Mouse (Mus musculus) intestine, postnatal 0 days (tissue): ENCODE measurements around the gene Gm21887. TPM values are rescaled to one million over a fixed set of nuclear protein-coding genes. Genes with fewer than 3 reads are reported as not detected.
"Not testable (repeated sequence)": the region's sequence is repeated elsewhere in the genome, so short reads cannot be mapped to it uniquely, and the experiment has no call there.

ENCODE experiments used
- ATAC-seq: fragments of 200-750 bp; cut with Nextera tagmentation; 2 replicates; pipeline ENCODE4 v1.8.0; 2017; ENCODE audit warnings: mild to moderate bottlenecking, moderate TSS enrichment, moderate library complexity
- H3K27ac ChIP-seq: fragments of 300-500 bp; sonication (generic); 2 replicates; pipeline ENCODE4 v1.5.1; 2014; ENCODE audit warnings: mild to moderate bottlenecking, low read depth, low read length, moderate library complexity
- H3K27me3 ChIP-seq: fragments of 300-500 bp; sonication (generic); replicated peaks from 2 replicates; pipeline ENCODE4 v1.6.1; 2014; ENCODE audit warnings: low read length, mixed read lengths; ENCODE audit not compliant: control insufficient read depth, insufficient read depth
- H3K36me3 ChIP-seq: fragments of 300-500 bp; sonication (generic); 2 replicates; pipeline ENCODE4 v1.6.1; 2014; ENCODE audit warnings: mild to moderate bottlenecking, moderate library complexity; ENCODE audit not compliant: control insufficient read depth, insufficient read depth
- H3K4me1 ChIP-seq: fragments of 300-500 bp; sonication (generic); replicated peaks from 2 replicates; pipeline ENCODE4 v1.6.1; 2014; ENCODE audit warnings: antibody characterized with exemption, low read length, mixed read lengths; ENCODE audit not compliant: control insufficient read depth, insufficient read depth
- H3K4me2 ChIP-seq: fragments of 300-500 bp; sonication (generic); replicated peaks from 2 replicates; pipeline ENCODE4 v1.6.1; 2014; ENCODE audit warnings: low read depth, mild to moderate bottlenecking, moderate library complexity
- H3K4me3 ChIP-seq: fragments of 300-500 bp; sonication (generic); 2 replicates; pipeline ENCODE4 v1.5.1; 2014; ENCODE audit warnings: low read depth, low read length
- H3K9ac ChIP-seq: fragments of 300-500 bp; sonication (generic); 2 replicates; pipeline ENCODE4 v1.6.1; 2014; ENCODE audit warnings: mild to moderate bottlenecking, low read depth, low read length
- H3K9me3 ChIP-seq: fragments of 300-500 bp; sonication (generic); 2 replicates; pipeline ENCODE4 v1.6.1; 2016; ENCODE audit warnings: mixed run types; ENCODE audit not compliant: control insufficient read depth
- WGBS: fragments of 180-500 bp; shearing (Covaris S2); extraction: QIAGEN DNeasy Blood & Tissue Kit; methylation state at CpG from one replicate; pipeline ENCODE4 v1.1.7; 2014; 5-methylcytosine and 5-hydroxymethylcytosine counted together
- polyA plus RNA-seq: library from polyadenylated mRNA; unstranded; fragments of >200 nt; fragmentation: Nextera tagmentation; extraction: Ambion mirVana; gene quantifications from 2 replicates; pipeline ENCODE4 v1.2.1, GENCODE M21; 2015

The Gm21887 gene
- polyA plus RNA-seq, 1 experiment from 2014 or later, result 66.4 TPM

- not testable (repeated sequence) for ATAC-seq, H3K27ac ChIP-seq
- 71% methylated on average over 33 of the region's 33 CpGs for WGBS
Observed at GRCm38 (mm10) chrX:169994011-169994865, 15.2 kb upstream of the Gm21887 start.

GRCm38 (mm10) chrX:169994866-169995711, 14.4 kb upstream of the Gm21887 start:
- peaks cover 36% of the 10 kb centered on the region for H3K9me3 ChIP-seq
- H3K9ac ChIP-seq, H3K4me3 ChIP-seq, H3K27ac ChIP-seq, ATAC-seq, H3K27me3 ChIP-seq, H3K4me1 ChIP-seq, H3K36me3 ChIP-seq, H3K4me2 ChIP-seq: not testable (repeated sequence)
- WGBS, result 44% methylated on average over 2 of the region's 2 CpGs

More at GRCm38 (mm10) chrX:169994011-169994865, 15.2 kb upstream of the Gm21887 start:
- not testable (repeated sequence) for H3K9ac ChIP-seq, H3K4me2 ChIP-seq, H3K4me1 ChIP-seq, H3K4me3 ChIP-seq, H3K27me3 ChIP-seq
- peaks cover 38% of the 10 kb centered on the region for H3K9me3 ChIP-seq
- H3K36me3 ChIP-seq, result peaks cover 14% of the 10 kb centered on the region; the same call in 1 of the 2 replicates

GRCm38 (mm10) chrX:169995909-169996521, 13.4 kb upstream of the Gm21887 start:
- not testable (repeated sequence) for H3K36me3 ChIP-seq, ATAC-seq, H3K27ac ChIP-seq, H3K4me2 ChIP-seq, H3K27me3 ChIP-seq, H3K4me3 ChIP-seq, H3K9ac ChIP-seq, H3K4me1 ChIP-seq
- 65% methylated on average over 17 of the region's 17 CpGs for WGBS
- H3K9me3 ChIP-seq, result peaks cover 35% of the 10 kb centered on the region

GRCm38 (mm10) chrX:169996926-169997325, 12.5 kb upstream of the Gm21887 start:
- H3K4me3 ChIP-seq, result peak overlapping the region; percentile 45
- H3K36me3 ChIP-seq, H3K4me1 ChIP-seq, H3K27ac ChIP-seq, H3K27me3 ChIP-seq: not testable (repeated sequence)
- peak overlapping the region; percentile 95 for H3K4me2 ChIP-seq
- 0 out of 2 replicates have a peak overlapping the region, but pooled peaks have one; percentile 47 for H3K9ac ChIP-seq
- ATAC-seq, result peak; percentile 26
- 58% methylated on average over 46 of the region's 46 CpGs for WGBS
- peaks cover 36% of the 10 kb centered on the region for H3K9me3 ChIP-seq

- not testable (repeated sequence) for H3K27ac ChIP-seq, H3K4me1 ChIP-seq, H3K27me3 ChIP-seq, H3K36me3 ChIP-seq
- peak overlapping the region; percentile 45 for H3K4me3 ChIP-seq
- peak overlapping the region; percentile 95 for H3K4me2 ChIP-seq
- 60% methylated on average over 40 of the region's 40 CpGs for WGBS
- ATAC-seq, result peak; percentile 24
- H3K9me3 ChIP-seq, result peaks cover 32% of the 10 kb centered on the region
- H3K9ac ChIP-seq, result peak overlapping the region; percentile 47
Observed at GRCm38 (mm10) chrX:169997456-169997853, 12.0 kb upstream of the Gm21887 start.

GRCm38 (mm10) chrX:169997854-169998456, 11.5 kb upstream of the Gm21887 start:
- H3K4me3 ChIP-seq, result peak overlapping the region; percentile 45
- peak overlapping the region; percentile 95 for H3K4me2 ChIP-seq
- ATAC-seq, result peak; percentile 90
- H3K9ac ChIP-seq, result peak overlapping the region; percentile 47; the same call in 1 of the 2 replicates
- not testable (repeated sequence) for H3K36me3 ChIP-seq, H3K27me3 ChIP-seq, H3K4me1 ChIP-seq, H3K27ac ChIP-seq
- WGBS, result 50% methylated on average over 37 of the region's 37 CpGs
- H3K9me3 ChIP-seq, result peaks cover 30% of the 10 kb centered on the region

GRCm38 (mm10) chrX:169998559-169999219, 10.8 kb upstream of the Gm21887 start:
- Histone ChIP-seq H3K4me3 (peak overlapping the region; percentile 45), H3K4me2 (peak overlapping the region; percentile 95), H3K9me3 (peaks cover 27% of the 10 kb centered on the region)
- WGBS, result 63% methylated on average over 4 of the region's 4 CpGs
- H3K27me3 ChIP-seq, H3K27ac ChIP-seq, H3K4me1 ChIP-seq, H3K9ac ChIP-seq, H3K36me3 ChIP-seq, ATAC-seq: not testable (repeated sequence)

- H3K4me3 ChIP-seq, H3K4me1 ChIP-seq, H3K9ac ChIP-seq, H3K36me3 ChIP-seq, H3K27ac ChIP-seq, ATAC-seq, H3K27me3 ChIP-seq, H3K4me2 ChIP-seq: not testable (repeated sequence)
- peaks cover 25% of the 10 kb centered on the region for H3K9me3 ChIP-seq
- 53% methylated on average over 11 of the region's 11 CpGs for WGBS
Observed at GRCm38 (mm10) chrX:169999226-169999883, 10.1 kb upstream of the Gm21887 start.
